Mouse (Mus musculus) bone marrow, adult 2 months (tissue): Measurements from ENCODE around the gene Myrf. TPM values are rescaled to one million over a fixed set of nuclear protein-coding genes. Genes with fewer than 3 reads are reported as not detected.
"Not testable (repeated sequence)": the region's sequence is repeated elsewhere in the genome, so short reads cannot be mapped to it uniquely, and the experiment has no call there.

Source experiments
- H3K27ac ChIP-seq: fragments of 200-500 bp; 2 replicates; pipeline ENCODE4 v1.5.1; 2012; ENCODE audit warnings: low read depth, mild to moderate bottlenecking, control low read depth, inconsistent platforms, low read length; ENCODE audit not compliant: control insufficient read depth, poor library complexity, insufficient read depth
- H3K4me1 ChIP-seq: fragments of 200-500 bp; 2 replicates; pipeline ENCODE4 v1.6.1; 2011; ENCODE audit warnings: low read length; ENCODE audit not compliant: control insufficient read depth, insufficient read depth
- H3K4me3 ChIP-seq: fragments of 200-500 bp; replicated peaks from 2 replicates; pipeline ENCODE3; 2011; ENCODE audit warnings: mild to moderate bottlenecking, low read depth, low read length, control low read depth; ENCODE audit not compliant: control insufficient read depth
- CTCF ChIP-seq: fragments of 200-500 bp; IDR thresholded peaks from 2 replicates; pipeline ENCODE4 v1.5.1; 2011; ENCODE audit warnings: low read length, control low read depth; ENCODE audit not compliant: control insufficient read depth, insufficient read depth
- POLR2A ChIP-seq: fragments of 200-500 bp; IDR thresholded peaks from 2 replicates; pipeline ENCODE4 v1.6.1; 2011; ENCODE audit warnings: low read depth, mild to moderate bottlenecking, control low read depth, low read length, borderline replicate concordance; ENCODE audit not compliant: control insufficient read depth
- WGBS: fragments of 180-500 bp; shearing (Covaris S2); methylation state at CpG from one replicate; pipeline ENCODE4 v1.1.7; 2018; 5-methylcytosine and 5-hydroxymethylcytosine counted together
- polyA plus RNA-seq: library from polyadenylated mRNA; stranded (reverse); fragments of >200 nt; gene quantifications from 2 replicates; pipeline ENCODE4 v1.2.4, GENCODE M21; 2011; ENCODE audit warnings: low replicate concordance; ENCODE audit not compliant: missing spikeins, insufficient read depth, insufficient read length

Gene Myrf
- polyA plus RNA-seq, 1 experiment: 0.35 TPM

DNA sequence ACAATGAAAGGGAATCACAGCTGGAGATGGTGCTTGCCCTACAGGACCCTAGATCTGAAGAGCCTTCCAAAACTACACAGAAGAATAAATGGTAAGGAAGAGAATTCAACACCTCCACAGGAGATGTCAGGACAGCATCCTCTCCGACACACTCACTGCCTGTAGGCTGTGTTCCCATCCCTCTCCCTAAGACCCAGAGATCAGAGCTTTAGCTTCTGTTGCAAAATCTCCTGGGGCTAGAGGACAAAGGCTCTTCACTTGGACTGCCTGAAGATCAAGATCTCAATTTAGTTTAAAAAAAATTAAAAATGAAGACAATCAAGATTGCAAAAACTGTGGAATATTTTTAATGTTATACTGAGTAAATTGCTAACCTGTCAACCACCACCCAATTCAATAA, 64.1 kb downstream of the Myrf start:
- Histone ChIP-seq H3K4me1 (peaks cover 11% of the 10 kb centered on the region), H3K4me3 (no peak overlapping the region), H3K27ac (no peak overlapping the region)
- TF ChIP-seq POLR2A: no peak
- no peak for TF ChIP-seq CTCF
- 90% methylated on average over 1 of the region's 1 CpGs for WGBS

DNA sequence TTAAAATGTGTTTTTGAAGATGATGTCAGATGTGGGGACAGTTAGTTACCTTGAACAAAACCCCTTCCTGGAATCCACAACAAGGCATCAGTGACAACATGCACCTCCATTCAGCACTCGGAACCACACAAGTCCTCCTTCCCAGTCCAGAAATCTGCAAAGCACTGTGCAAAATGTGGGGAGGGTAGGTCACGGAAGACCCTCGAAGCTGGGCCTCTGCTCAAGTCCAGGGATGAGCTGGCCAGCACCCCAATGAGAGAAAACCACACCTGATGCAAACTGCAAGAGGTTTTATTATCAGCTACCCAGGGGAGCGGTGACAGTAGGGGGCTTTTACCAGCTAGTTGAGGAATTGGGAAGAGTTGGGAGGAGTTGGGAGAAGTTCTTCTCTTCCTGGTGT, 65.6 kb downstream of the Myrf start:
- Histone ChIP-seq H3K4me1 (peaks cover 11% of the 10 kb centered on the region), H3K27ac (no peak overlapping the region), H3K4me3 (no peak overlapping the region)
- no peak for TF ChIP-seq POLR2A
- TF ChIP-seq CTCF: no peak
- WGBS: 77% methylated on average over 4 of the region's 4 CpGs

DNA sequence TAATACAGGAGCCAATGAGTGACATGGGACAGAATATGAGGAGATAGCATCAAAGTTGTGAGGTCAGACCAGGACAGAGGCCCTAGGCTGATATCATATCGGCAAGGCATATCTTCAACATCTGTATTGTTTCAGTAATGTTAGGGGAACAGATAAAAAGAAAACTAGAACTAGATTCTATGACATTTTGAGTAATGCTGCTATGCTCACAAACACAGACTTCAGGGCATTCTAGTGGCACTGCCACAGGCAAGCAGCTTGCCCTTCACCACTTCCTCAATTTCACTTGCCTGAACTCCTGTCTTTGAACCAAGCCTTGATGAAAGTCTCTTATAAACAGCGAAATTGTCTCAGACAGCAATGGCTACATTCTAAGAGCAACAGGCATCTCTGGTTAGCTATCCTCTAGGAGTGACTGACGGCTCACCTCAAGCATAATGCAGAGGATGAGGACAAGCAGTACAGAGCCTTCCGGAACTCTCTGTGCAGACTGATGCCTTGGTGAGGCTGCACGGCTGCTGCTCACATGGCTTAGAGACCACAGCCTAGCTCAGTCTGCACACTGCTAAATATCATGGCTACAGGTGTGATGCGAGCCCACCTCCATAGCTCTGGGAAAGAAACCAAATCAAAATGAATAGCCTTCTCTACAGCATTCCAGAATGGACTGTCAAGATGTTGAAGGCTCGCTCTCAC, 66.6 kb downstream of the Myrf start:
- H3K4me1 ChIP-seq: peaks cover 11% of the 10 kb centered on the region
- TF ChIP-seq POLR2A: no peak
- TF ChIP-seq CTCF: no peak
- WGBS: 16% methylated on average over 7 of the region's 7 CpGs
- H3K4me3 ChIP-seq: no peak overlapping the region
- H3K27ac ChIP-seq: peak overlapping the region; percentile 52

DNA sequence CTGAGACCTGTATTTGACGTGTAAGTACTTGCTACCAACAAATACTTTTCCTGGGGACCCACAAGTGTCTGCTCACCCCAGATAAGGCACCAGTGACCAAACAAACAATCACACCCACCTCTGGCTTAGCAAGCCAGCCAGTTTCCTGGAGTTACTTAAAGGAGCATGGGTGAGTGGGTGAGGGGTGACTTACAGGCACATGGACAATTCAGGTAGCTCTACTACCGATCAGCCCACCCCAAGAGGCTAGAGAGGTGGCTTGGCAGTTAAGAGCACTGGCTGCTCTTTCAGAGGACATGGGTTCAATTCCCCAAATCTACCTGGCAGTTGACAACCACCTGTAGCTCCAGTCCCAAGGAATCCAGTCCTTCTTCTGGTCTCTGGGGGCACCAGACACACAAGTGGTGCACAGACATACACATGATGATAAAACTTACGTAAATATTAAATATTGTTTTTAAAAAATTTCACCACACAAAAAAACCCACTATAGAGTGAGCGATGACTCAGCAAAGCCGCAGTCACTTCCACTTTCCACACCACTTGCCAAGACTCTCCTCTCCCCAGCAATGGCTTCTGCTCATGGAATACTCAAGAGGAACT, 67.3 kb downstream of the Myrf start:
- 5% methylated on average over 5 of the region's 5 CpGs for WGBS
- H3K4me1 ChIP-seq: peaks cover 11% of the 10 kb centered on the region
- TF ChIP-seq POLR2A (no peak), CTCF (no peak)
- peak overlapping the region; percentile 12 for H3K4me3 ChIP-seq
- H3K27ac ChIP-seq: peak overlapping the region; percentile 93

DNA sequence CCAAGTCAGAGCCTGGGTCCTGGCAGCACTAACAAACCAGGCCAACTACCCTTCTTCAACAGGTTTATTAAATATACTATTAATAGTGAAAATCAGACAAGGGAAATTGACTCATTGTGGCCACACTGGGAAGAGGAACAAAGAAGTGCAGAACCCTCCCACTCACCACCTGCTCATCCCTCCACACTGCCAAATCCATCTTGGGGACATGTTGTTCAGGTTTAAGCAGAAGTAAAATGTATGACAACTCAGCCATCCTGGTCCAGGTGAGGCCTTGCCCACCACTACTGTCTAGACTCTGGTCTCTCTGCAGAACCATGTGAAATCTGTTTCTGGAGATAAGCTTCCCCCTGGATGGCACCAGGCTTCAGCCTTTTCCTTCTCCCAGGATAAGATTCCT, 68.7 kb downstream of the Myrf start:
- peaks cover 11% of the 10 kb centered on the region for H3K4me1 ChIP-seq
- TF ChIP-seq POLR2A: no peak
- no peak overlapping the region for H3K4me3 ChIP-seq
- no peak overlapping the region for H3K27ac ChIP-seq

DNA sequence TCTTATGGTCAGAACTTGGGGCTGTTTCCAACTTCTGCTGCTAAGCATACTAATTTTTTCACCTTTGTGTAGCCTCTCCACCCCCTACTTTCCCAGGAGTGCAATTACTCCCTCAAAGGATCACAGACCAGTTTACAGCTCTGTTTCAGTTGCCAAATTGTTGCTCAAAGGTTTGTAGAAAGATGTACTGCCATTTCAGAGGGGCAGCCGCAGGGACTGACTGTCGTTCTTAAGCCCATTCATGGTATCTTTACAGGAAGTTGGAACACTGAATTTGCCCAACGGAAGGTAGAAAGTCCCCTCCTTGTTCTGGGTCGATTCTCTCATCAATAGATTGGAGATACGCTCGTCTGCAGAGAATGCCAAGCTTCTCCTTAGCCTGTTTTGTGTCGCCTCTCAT, 69.2 kb downstream of the Myrf start:
- peaks cover 11% of the 10 kb centered on the region for H3K4me1 ChIP-seq
- TF ChIP-seq CTCF (no peak), POLR2A (no peak)
- no peak overlapping the region for H3K27ac ChIP-seq
- 68% methylated on average over 7 of the region's 7 CpGs for WGBS
- no peak overlapping the region for H3K4me3 ChIP-seq

DNA sequence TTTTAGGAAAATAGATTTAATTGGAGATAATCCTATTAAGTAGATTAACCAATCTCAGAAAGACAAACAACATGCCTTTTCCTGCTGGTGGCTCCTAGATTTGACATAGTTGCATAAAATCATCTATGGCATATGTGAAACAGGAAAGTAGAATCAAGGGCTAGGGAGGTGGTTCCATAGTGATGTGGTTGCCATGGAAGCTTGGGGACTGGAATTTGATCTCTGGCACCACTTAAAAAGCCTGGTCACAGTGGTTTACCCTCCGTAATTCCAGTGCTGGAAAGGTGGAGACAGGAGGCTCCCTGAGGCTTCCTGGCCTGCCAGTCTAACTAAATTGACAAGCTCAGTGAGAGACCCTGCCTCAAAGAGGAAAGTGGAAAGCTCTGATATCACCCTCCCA, 70.1 kb downstream of the Myrf start:
- 86% methylated on average over 1 of the region's 1 CpGs for WGBS
- peaks cover 11% of the 10 kb centered on the region for H3K4me1 ChIP-seq
- no peak for TF ChIP-seq POLR2A
- no peak overlapping the region for H3K27ac ChIP-seq
- H3K4me3 ChIP-seq: no peak overlapping the region

DNA sequence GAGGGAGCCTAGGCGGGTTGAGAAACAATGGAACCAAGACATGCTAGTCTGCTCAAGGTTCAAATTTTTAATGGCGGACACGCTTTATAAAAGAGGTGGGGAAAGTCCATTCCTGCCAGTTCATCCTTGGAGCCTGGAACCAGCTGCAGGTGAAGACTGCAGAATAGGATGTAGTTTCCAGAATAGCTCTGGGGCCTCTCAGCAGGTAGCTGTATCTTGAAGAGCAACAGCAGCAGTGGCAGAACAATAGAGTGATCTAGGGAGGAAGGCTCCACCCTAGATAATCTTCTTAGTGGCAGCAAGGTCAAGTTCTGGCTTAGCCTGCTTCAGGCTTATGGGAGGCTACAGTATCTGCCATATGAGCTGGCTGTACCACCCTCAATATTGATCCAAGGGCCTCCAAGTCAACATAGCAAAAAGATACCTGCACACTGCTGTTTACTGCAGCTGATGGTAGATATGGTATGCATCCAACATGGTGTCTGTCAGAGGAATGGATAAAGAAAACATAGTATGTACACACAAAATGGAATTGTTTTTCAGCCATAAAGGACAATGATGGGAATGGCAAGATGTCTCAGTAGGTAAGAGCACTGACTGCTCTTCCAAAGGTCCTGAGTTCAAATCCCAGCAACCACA, 70.7 kb downstream of the Myrf start:
- 93% methylated on average over 3 of the region's 3 CpGs for whole genome bisulfite sequencing
- not testable (repeated sequence) for H3K4me3 ChIP-seq, H3K27ac ChIP-seq
- peaks cover 11% of the 10 kb centered on the region for H3K4me1 ChIP-seq

DNA sequence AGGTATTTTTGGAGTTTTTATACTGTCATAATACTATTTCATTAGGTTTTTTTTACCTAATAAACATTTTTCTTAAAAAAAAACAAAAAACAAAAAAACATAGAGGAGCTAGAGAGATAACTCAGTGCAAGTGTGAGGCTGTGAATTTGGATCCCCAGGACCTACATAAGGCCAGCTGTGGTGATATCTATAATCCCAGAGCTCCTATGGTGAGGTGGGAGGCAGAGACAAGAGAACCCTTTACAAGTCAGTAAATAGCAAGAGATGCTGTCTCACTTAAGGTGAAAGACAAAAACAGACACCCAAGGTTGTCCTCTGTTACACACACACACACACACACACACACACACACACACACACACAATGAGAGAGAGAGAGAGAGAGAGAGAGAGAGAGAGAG, 71.4 kb downstream of the Myrf start:
- Histone ChIP-seq H3K4me3 (no peak overlapping the region), H3K27ac (no peak overlapping the region), H3K4me1 (peaks cover 10% of the 10 kb centered on the region)
- no peak for TF ChIP-seq POLR2A
- no peak for TF ChIP-seq CTCF

DNA sequence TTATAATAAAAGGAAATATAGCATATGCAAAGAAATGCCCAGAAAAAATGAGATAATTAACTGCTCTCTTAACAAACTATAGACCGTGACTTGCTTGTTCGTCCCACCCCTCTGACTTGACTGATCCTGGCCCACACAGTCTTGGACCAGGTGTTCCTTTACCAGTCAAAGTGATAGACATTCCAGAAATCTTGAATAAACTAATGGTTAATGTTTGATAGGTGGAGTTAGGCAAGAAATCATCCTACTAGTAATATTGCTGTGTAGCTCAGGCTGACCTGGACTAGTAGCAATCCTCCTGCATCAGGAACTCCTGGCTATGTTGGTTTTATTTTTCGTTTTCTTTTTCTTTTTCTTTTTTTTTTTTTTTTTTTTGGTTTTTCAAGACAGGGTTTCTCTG, 72.1 kb downstream of the Myrf start:
- peaks cover 9% of the 10 kb centered on the region for H3K4me1 ChIP-seq
- no peak for TF ChIP-seq CTCF
- no peak for TF ChIP-seq POLR2A
- H3K27ac ChIP-seq: no peak overlapping the region
- H3K4me3 ChIP-seq: no peak overlapping the region
- WGBS: 82% methylated on average over 3 of the region's 3 CpGs
